ENCODE assay signal across 1 mouse cellular context in the genomic region with DNA sequence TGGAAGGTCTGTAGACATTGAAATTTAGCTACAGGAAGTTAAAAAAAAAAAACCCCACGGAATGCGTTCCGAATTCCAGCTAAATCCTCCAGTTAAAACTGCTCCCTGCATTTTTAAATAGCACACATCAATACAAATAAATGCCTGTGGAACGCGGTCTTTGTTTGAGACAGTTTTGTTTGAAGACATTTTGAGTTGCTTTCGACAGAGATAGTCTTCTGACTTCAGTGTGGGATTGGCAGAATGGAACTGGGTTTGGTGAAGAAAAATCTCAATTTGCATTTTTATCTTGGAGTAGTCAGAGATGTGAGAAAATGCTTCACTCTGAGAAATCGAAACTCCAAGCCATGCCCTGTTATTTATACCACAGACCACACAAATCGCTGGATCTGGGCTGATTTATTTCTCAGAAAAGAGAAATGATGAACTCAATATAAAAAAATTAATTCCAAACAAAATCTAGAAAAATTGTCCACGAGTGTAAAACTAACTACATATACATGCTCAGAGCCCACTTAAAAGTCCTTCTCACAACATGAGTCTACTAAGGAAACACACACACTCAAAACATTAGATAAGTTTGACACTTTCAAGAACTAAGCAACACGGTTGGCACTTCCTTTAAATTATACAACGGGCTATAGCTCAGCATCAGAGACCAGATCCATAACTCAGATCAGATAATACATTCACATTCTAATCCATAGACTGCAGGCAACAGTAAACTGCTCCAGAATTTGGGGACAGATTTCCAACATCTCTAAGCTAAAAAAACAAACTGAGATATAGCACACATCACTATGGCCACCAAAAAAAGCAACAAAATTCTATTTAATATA.
TF ChIP-seq lines count a peak whose summit lies in the region.

No protein-coding gene starts in this region.

TF ChIP-seq in MEL, 35 proteins besides CTCF, POLR2A, EP300 and RAD21 (continued from another document):
- peak; percentile 28; the same call in 1 of the 2 replicates for TF ChIP-seq SIN3A (IDR thresholded peaks at IDR 0.05; ENCODE audit: low read length)
